Mouse (Mus musculus): Measurements from ENCODE around the gene Mrps10.
A peak's percentile ranks its signal among the peaks of the same experiment; 100 is the strongest.

The Mrps10 gene

DNA sequence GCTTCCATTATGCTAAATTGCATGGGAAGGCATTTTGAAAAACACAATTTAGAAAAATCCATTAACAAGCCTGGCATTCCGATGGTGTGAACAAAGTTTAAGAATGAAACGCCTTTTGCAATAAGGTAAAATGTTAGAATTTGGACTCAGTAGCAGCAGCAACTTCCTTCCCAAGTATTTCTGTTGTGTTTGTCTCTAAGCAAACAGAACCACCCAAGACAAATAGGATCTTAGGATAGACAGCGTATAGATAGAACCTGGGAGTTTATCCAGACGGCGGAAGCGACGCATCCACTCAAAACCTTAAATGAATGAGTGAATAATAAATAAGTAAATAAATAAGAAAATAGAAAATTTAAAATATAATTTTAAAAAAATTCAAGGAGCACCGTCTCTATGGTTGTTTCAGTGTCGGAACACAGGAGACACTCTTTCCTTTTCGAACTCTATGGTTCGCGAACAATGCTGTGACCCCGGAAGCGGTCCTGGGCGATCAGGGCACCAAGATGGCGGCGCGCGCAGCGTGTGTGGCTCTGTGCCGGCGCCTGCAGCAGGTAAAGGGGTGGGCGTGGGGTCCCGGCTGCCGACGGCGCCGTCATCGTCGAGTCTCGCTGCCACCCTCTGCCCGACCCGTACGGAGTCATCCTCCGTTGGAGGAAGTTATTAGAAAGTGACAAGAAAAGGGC is at the start of gene Mrps10:
Gene Mrps10, plus strand, starts transcription at position 487 of the 686 bp plus-strand sequence.
- peak; percentile 90 for DNase-seq (ENCODE audit: low spot score)

DNA sequence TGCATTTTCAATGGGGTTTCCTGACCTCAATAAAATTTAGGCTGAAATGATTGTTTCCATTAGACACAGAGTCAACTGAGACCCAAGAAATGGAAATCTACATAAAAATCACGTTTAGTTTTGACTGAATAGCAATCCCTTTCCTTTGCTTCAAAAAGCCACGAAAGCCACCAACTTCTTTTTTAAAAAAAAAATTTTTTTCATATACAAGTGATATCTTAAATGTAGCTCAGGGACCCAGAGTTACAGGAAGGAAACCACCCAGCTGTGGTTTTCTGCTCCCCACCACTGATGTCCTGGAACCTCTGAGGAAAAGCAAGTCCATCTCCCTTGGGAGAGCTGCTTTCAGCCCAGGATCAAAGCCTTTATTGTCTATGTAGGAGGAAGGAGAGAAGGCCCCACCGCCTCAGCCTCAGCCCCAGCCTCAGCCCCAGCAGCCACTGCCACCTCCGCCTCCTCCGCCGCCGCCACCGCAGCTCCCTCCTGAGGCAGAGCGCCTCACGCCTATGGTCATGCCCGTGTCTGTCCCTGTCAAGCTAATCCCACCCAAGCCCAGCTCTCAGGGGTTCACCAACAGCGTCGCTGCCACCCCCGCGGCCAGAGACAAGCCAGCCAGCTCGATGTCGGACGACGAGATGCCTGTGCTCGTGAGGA is 49.6 kb upstream of the Mrps10 start:
- no peak for DNase-seq (ENCODE audit: low spot score)

DNA sequence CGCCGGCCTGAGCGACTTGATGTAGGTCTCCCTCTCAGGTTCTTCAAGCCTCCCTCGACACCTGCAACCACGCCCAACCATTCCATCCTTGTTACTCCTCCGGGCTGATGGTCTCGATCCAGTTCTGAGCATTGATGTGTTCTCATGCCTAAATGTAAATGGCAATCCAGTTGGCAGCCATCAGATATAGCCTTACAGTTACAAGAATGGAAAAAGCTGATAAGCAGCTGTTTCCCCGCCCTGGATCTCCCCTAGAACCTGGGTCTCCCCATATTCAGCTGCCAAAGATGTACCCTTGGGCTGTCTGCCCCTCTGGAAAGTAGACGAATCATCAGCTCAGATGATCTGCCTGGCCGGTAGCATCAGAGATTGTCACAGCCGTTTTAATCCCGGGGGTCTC is 48.9 kb upstream of the Mrps10 start:
- DNase-seq (ENCODE audit: low spot score) = no peak

DNA sequence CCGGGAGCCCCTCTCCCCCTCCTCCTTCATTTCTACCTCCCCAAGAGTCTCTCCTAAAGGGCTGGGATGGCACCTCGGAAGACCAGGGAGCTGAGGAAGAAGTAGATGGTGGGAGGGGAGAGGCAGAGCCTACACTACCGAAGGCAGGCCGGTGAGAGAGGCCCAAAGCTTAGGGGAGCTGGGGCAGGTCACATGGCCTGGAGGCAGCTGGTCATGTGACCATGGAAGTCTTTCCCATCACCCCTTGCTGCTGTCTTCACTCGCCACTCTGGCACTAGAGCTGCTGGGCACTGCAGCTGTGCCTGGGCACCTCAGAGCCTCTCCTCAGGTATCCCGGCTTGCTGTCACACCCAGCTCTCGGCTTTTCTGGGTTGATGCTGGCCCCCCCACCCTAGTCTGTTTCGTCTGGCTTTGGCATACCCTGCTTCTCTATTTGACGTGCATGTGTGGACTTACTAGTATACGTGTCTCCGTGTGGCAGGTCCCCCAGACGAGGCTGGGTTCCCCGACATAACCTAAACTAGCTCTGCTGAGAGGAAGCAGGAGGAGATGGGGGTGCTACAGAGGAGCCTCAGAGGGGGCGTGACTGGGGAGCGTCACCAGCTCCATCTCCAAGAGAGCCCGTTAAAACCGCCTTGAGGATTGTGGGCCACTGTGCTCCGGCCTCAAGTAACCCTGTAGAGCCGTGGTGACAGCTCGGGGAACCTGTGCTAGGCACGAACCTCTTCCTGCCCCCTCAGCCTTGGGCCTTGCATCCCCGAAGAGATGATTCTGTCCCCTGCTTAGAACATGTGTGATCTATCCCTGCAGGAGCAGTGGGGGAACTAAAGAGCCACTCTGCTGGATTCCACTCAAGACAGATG is 46.3 kb upstream of the Mrps10 start:
- no peak for DNase-seq (ENCODE audit: low spot score)

DNA sequence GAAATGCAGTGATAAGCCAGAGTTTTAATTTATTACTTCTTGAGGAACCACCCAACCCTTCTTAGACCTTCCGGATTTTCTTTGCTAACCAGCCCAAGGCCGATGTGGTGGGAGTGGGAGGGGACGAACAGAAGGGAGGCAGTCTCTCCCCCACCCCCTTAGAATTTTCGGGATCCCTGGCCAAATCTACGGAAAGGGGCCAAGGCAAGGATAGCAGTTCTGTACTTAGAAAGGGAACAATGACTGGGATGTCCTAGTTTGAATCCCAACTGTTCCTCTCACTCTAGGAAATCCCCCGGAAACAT is 45.7 kb upstream of the Mrps10 start:
- no peak for DNase-seq (ENCODE audit: low spot score)

DNA sequence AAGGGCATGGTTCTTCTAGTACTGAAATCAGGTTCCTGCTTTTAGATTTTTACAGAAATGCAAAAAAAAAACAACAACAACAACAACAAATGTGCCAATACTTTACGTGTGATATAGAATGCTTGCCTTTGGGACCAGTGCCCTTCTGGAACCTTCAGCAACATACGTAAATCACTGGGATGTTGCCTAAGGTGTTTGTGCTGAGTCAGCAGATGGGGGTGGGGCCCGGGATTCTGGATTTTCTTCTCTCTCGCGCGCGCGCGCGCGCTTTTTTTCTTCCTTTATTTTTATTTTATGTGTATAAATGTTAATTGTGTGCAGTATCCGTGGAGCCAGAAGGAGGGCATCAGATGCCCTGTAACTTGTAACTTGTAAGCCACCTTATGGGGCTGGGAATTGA is 41.1 kb upstream of the Mrps10 start:
- no peak for DNase-seq (ENCODE audit: low spot score)

DNA sequence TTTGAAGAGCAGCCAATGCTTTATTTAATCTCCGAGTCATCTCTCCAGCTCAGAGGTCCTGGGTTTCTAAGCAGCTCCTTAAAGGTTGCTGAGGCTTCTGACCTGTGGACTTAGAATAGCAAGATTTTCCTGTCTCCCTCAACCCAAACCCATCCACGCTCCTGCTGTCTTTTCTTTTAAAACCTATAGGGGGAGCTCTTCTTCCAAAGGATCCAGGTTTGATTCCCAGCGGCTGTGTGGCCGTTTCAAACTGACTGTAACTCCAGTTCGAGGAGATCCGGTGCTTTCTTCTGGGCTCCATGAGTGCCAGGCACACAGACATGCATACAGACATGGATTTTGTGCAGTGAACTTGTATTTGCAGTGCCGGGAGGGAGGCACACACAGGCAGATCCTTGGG is 40.7 kb upstream of the Mrps10 start:
- DNase-seq (ENCODE audit: low spot score) = no peak

DNA sequence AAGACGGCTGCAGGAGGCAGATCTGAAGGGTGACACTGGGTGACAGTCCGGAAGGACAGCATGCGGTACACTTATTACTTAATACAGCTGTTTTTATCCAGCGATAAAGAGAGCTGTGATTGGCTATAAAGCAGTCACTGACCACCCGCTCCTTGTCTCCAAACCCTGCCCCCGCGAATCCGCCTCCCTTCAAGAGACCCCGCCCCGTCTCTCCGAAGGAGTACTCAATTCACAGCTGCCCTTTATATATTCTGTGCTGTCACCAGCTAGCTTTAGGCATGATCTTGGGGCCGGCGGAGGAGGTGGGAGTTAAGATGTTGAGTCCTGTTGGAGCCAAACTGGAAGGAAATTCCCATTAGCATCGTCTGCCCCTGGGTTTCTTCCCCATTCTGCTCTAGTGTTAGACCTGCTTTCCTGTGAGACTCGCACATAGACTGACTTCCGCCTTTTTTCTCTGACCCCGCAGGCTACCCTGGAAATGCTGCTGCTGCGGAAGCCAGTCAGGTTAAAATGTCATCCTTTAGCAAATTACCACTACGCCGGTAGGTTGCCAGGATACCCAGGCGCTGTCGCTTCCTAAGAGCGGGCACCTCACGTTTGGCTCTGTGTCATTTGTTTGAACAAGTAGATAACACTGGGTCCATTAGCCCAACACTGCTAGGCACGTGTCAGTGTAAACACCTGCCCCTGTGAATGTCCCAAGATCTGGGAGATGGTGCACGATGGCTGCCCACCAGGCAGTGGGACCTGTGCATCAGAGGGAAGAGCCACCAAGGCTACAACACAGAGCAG is 39.9 kb upstream of the Mrps10 start:
- no peak for DNase-seq (ENCODE audit: low spot score)

DNA sequence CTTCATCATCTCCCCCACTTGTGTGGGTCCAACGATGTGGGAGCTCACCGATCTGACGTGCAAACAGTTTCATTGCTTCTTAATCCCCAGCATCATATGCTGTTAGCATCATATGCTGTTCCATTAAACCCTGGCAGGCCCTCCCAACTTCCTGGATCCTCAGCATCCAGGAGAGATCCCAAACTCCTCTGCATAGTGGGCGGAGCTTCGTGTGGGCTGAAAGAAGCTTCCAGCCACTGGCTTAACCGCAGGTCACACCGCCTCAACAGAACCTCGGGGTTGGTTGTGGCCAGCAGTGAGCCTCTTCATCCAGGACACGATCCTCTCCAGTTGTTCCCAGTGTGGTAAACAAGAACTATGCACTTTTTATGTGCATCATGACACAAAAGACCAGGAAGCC is 38.1 kb upstream of the Mrps10 start:
- no peak for DNase-seq (ENCODE audit: low spot score)

DNA sequence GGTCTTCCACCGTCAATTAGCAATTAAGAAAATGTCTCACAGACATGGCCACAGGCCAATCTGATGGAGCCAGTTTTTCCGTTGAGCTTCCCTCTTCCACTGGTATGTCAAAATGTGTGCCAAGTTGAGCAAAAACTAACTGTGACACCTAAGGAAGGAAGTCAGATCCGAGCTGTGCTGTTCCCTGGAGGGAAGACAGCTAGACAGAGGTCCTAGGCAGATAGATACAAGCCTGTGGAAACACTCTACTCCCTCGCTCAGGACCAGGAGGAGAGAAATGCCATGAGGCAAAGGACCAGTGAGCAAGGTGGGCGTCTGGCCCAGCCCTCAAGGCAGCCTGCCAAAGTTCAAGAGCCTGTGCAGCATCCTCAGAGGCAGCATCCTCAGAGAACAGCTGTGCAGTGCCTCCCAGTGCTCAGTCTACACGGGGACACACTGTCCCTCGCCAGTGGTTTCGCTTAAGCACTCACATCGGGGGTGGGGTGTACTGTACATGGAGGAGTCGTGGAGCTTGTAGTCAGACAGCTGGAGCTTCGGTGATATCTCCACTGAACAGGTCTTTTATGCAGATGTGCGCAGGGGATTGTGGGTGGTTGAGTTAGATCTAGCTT is 36.6 kb upstream of the Mrps10 start:
- peak; percentile 21 for DNase-seq (ENCODE audit: low spot score)

DNA sequence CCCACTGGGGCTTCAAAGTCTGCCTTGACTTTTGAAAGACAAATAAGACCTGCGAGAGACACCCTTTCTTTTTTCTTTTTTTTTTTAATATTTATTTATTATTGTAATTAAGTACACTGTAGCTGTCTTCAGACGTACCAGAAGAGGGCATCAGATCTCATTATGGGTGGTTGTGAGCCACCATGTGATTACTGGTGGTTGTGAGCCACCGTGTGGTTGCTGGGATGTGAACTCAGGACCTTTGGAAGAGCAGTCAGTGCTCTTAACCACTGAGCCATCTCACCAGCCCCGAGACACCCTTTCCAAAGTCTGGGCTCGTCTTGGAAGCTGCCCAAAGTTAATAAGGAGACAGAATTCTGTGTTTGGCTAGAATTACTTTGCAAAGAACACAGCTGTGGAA is 36.0 kb upstream of the Mrps10 start:
- peak; percentile 33 for DNase-seq (ENCODE audit: low spot score)

DNA sequence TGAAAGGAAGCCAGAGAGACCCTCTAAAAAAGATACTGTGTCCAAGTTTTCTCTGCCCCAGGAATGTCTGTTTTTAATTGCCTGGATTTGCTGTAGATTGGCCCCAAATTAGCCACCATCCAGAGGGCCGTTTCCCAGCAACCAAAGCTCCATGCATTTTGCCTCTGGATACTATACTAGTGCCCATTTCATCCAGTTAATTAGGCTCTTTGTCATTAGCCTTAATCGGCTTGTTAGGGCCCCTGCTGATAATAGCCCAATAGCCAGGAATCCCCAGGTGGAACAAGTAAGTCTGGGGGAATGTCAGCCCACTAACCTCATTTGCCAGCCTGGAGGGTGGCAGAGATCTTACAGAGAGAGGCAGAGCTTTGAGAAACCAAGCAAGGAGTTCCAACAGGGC is 35.3 kb upstream of the Mrps10 start:
- no peak for DNase-seq (ENCODE audit: low spot score)

DNA sequence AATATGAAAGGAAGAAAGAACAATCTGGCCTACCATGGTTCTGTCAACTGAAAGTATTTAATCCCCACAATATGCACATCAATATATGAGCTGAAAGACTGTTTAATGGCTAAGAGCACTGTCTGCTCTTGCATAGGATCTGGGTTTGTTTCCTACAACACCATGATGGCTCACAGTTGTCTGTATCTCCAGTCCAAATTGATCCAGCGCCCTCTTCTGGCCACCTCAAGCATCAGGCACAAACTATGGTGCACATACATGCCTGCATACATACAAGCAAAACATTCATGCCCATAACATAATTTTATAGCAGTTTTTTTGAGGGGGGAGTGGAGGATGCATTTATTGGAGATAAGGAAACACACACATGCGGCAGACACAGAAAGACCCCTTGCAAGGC is 25.6 kb upstream of the Mrps10 start:
- no peak for DNase-seq (ENCODE audit: low spot score)

DNA sequence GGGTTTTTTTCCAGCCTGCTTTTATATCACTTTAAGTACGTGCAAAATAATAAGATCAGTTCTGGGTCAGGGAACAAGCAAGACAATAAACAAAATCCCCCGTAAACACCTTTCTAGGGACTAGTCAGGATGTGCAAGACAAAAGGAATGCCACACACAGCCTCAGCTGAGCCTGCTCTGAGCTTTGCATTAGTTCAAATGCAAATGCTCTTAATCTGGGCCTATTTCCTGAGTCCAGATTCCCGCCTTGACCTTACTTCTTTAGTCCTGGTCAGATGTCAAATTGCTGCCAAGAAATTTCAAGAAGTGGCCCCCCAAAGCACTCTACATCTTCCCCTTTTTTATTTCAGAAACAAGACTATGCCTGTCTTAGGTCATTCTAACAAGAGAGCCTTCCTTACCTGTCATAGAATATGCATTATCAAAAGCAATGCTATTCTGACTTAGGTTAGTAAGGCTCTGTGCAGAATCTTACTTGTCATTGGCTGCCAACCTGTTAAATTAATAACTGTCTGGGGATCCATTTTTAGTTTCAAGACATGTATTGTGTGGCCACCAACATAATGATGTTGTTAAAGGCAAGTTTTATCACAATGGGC is 18.9 kb upstream of the Mrps10 start:
- no peak for DNase-seq (ENCODE audit: low spot score)

DNA sequence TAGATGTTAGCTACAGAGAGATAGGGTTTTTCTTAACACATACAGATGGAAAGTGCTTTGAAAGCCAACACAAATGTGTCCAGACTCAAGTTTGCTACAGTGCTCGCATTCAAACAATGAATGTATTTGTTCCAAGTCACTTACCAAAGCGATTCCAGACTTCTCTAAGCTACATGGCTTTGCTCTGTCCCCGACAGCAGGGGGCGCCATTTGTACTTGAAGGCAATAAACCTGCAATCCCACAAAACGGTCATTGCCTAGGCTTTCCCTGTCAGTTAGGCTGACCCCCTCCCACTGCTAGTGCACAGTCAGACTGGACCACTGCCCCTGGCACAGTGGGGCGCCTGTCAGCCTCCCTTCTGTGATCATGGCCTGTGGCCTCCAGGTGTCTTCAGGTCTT is 8.7 kb upstream of the Mrps10 start:
- DNase-seq (ENCODE audit: low spot score) = peak; percentile 33

DNA sequence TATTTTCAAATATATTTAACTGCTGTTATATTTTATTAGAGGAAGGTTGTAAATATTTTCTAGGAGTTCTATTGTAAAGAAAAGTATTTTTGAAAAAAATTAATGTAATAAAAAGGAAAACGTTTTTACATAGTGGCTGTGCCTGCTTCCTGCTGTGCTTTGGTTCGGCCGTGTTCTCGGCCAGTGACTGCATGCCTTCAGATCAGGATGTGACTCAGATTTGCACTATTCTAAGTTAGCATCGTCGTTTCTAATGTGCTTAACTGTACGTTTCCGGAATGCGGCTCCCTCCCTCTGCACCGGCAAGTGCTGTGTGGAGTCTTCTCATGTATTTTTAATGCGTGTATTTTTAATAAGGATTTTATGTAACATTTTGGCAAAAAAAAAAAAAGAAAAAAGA is 7.3 kb upstream of the Mrps10 start:
- no peak for DNase-seq (ENCODE audit: low spot score)

DNA sequence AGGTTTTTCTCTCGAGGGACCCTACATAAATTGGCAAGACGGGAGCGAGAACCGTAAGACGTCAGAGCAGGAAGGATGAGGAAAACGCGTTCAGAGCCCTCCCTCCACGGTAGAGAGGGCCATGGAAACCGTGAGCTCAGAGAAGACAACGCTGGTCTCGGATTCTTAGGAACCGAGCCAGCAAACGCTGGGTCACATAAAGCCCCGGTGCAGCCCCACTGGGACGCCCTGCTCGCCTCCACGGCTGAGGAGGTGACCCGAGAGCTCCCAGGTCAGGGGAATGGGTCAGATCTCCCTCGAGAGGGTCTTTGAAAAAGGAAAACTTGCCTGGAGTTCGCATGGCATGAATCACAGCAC is 378 bp downstream of the Mrps10 start:
- no peak for DNase-seq (ENCODE audit: low spot score)

DNA sequence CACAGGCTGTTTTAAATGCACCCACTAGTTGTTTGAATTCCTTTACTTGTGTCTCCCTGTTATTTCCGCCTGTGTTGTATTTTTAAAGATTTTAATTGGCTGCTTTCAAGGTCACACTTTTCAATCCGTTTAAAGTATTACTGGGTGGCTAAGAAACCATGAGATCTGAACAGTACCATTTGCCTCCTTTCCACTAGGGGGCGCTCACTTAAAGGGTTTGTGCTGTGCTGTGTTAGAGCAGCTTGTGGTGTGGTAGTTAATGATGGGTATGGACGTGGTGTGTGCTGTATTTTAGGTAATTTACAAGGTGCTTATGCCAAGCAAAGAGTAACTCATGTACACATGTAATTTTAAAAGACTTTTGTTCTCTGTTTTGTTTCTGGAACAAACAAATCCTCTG is 2.8 kb downstream of the Mrps10 start:
- peak; percentile 79 for DNase-seq (ENCODE audit: low spot score)

DNA sequence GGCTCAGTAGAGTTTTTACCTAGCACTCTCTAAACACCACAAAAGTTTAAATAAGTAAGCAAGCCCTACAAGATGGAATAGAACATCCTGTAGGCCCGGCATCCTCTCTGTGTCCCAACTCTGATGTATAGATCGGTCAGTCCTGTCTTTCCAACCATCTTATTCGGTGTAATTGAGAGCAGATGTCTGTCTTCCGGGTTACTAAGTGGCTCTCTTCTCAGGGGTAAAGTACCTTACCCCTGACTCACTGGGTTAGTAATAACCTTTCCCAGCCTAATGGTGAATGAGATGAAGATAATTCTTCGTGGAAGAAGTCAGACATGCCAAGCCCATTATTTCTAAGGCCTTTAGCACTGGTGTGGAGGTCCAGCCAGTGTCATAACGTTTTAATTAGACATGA is 5.3 kb downstream of the Mrps10 start:
- no peak for DNase-seq (ENCODE audit: low spot score)

DNA sequence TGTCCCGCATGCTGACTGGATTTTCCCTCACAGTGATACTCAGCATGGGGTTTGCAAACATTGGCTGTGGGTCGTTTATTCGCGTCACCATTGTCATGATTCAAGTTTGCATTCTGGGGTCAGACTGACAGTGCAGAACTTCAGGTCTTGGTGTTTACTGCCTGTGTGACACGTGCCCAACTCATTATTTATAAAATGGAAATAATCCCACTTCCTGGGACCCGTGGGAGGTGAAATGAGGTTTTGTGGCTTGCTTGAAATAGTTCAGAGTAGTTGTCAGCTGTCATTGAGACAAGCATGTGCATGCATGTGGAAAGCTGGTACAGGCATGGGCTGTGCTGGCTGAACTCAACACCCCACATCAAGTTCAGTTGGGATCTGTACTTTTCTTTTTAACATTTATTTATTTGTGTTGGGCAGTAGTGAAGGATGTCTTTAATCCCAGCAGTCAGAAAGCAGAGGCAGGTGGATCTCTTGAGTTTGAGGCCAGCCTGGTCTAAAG is 8.1 kb downstream of the Mrps10 start:
- no peak for DNase-seq (ENCODE audit: low spot score)

DNA sequence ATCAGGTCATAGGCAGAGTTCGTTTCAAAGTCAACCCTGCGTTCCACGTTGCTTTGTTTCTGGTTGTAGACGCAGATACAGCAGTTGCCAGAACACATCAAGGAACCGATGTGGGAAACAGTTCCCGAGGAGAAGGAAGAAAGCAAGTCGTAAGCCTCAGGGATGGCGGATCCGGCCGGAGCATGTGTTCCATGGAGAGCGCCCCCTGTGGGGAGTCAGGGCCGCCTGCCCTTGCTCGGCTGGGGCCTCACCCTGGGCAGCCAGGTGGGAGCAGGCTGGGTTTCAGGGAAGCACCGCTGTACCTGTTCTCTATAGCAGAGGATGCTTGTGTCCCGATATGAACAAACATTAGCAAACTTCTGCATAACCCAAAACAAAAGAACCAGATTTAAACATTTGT is 9.4 kb downstream of the Mrps10 start:
- DNase-seq (ENCODE audit: low spot score) = no peak

DNA sequence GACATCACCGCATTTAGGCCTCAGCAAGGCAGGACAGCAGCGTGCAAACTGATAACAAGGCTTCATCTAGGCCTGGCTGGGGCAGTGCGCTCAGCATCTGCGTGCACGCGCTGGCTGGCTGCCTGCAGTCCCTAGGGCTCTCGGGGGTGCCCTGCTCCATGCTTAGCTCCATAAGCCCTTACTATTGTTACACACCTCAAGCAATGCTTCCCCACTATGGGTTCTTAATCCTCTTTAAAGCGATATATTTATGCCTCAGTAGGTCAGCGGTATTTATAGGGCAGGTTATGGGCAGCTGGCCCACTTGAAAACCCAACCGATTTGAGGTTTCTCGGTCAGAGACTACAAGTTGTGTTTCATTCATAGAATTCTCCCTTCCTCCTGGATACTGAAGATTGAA is 13.2 kb downstream of the Mrps10 start:
- DNase-seq (ENCODE audit: low spot score) = no peak

Measured in layer of hippocampus, adult 11-12 months (tissue).